Mouse (Mus musculus) midbrain, embryonic 16.5 days (tissue): ENCODE measurements at regions not wholly inside any gene's neighbourhood (a gene's known extent, or its start where the extent isn't known, plus 50 kb on each side); places are given as distances from the start of the nearest gene placed in this dataset.

Experiments used
- ATAC-seq: fragments of 200-750 bp; cut with Nextera tagmentation; 2 replicates; pipeline ENCODE4 v1.8.0; 2017; ENCODE audit warnings: moderate TSS enrichment
- H3K27ac ChIP-seq: fragments of 300-500 bp; sonication (generic); 2 replicates; pipeline ENCODE4 v1.5.1; 2014; ENCODE audit warnings: mild to moderate bottlenecking, low read length, mixed read lengths
- H3K27me3 ChIP-seq: fragments of 300-500 bp; sonication (generic); 2 replicates; pipeline ENCODE4 v1.6.1; 2014; ENCODE audit warnings: low read depth, low read length, mixed read lengths; ENCODE audit not compliant: control insufficient read depth, insufficient read depth
- H3K36me3 ChIP-seq: fragments of 300-500 bp; sonication (generic); 2 replicates; pipeline ENCODE4 v1.6.1; 2014; ENCODE audit warnings: mild to moderate bottlenecking, low read length, moderate library complexity, mixed read lengths; ENCODE audit not compliant: control insufficient read depth, insufficient read depth
- H3K4me1 ChIP-seq: fragments of 300-500 bp; sonication (generic); 2 replicates; pipeline ENCODE4 v1.6.1; 2014; ENCODE audit warnings: mild to moderate bottlenecking, low read length, mixed read lengths; ENCODE audit not compliant: control insufficient read depth, insufficient read depth
- H3K4me2 ChIP-seq: fragments of 300-500 bp; sonication (generic); 2 replicates; pipeline ENCODE4 v1.6.1; 2014; ENCODE audit warnings: mild to moderate bottlenecking, low read length, mixed read lengths
- H3K4me3 ChIP-seq: fragments of 300-500 bp; sonication (generic); 2 replicates; pipeline ENCODE4 v1.5.1; 2014; ENCODE audit warnings: low read depth, mild to moderate bottlenecking, low read length, moderate library complexity, mixed read lengths
- H3K9ac ChIP-seq: fragments of 300-500 bp; sonication (generic); 2 replicates; pipeline ENCODE4 v1.6.1; 2014; ENCODE audit warnings: low read depth, low read length, mixed read lengths
- H3K9me3 ChIP-seq: fragments of 300-500 bp; sonication (generic); replicated peaks from 2 replicates; pipeline ENCODE4 v1.6.1; 2014; ENCODE audit warnings: mild to moderate bottlenecking, low read length, mixed read lengths; ENCODE audit not compliant: control insufficient read depth, poor library complexity, severe bottlenecking
- WGBS: fragments of 180-500 bp; shearing (Covaris S2); extraction: QIAGEN DNeasy Blood & Tissue Kit; methylation state at CpG from one replicate; pipeline ENCODE4 v1.1.7; 2014; 5-methylcytosine and 5-hydroxymethylcytosine counted together

- no peak overlapping the region for H3K4me3 ChIP-seq
- H3K9ac ChIP-seq, result no peak overlapping the region
- H3K4me2 ChIP-seq, result no peak overlapping the region
- WGBS, result 49% methylated on average over 5 of the region's 5 CpGs
- H3K27me3 ChIP-seq, result no peaks in the 10 kb centered on the region
- H3K9me3 ChIP-seq, result no peaks in the 10 kb centered on the region
- no peak overlapping the region for H3K27ac ChIP-seq
- no peaks in the 10 kb centered on the region for H3K36me3 ChIP-seq
- H3K4me1 ChIP-seq, result no peaks in the 10 kb centered on the region
- peak; percentile 81 for ATAC-seq
Observed at GRCm38 (mm10) chr15:25492161-25492746, 78.7 kb upstream of the Basp1 start.

- Histone ChIP-seq H3K4me2 (no peak overlapping the region), H3K9me3 (no peaks in the 10 kb centered on the region), H3K4me1 (peaks cover 5% of the 10 kb centered on the region; the same call in 1 of the 2 replicates), H3K27ac (no peak overlapping the region), H3K36me3 (no peaks in the 10 kb centered on the region), H3K27me3 (no peaks in the 10 kb centered on the region), H3K9ac (no peak overlapping the region), H3K4me3 (no peak overlapping the region)
- ATAC-seq, result no peak
- 73% methylated on average over 8 of the region's 8 CpGs for WGBS
Observed at GRCm38 (mm10) chr15:25494687-25495299, 81.2 kb upstream of the Basp1 start.

GRCm38 (mm10) chr15:25495926-25496644 lies 82.5 kb upstream of the Basp1 start:
- Histone ChIP-seq H3K27me3 (no peaks in the 10 kb centered on the region), H3K4me2 (no peak overlapping the region), H3K36me3 (no peaks in the 10 kb centered on the region), H3K9ac (no peak overlapping the region), H3K4me1 (peaks cover 5% of the 10 kb centered on the region; the same call in 1 of the 2 replicates), H3K27ac (no peak overlapping the region), H3K4me3 (no peak overlapping the region), H3K9me3 (no peaks in the 10 kb centered on the region)
- ATAC-seq, result no peak
- WGBS, result 72% methylated on average over 7 of the region's 7 CpGs

- H3K4me3 ChIP-seq, result no peak overlapping the region
- H3K4me1 ChIP-seq, result peaks cover 5% of the 10 kb centered on the region; the same call in 1 of the 2 replicates
- 73% methylated on average over 1 of the region's 1 CpGs for WGBS
- no peak overlapping the region for H3K27ac ChIP-seq
- no peak for ATAC-seq
- no peak overlapping the region for H3K4me2 ChIP-seq
- no peak overlapping the region for H3K9ac ChIP-seq
- no peaks in the 10 kb centered on the region for H3K27me3 ChIP-seq
- H3K9me3 ChIP-seq, result no peaks in the 10 kb centered on the region
- no peaks in the 10 kb centered on the region for H3K36me3 ChIP-seq
Observed at GRCm38 (mm10) chr15:25497743-25498142, 84.2 kb upstream of the Basp1 start.

- Histone ChIP-seq H3K4me2 (no peak overlapping the region), H3K27me3 (no peaks in the 10 kb centered on the region), H3K9me3 (no peaks in the 10 kb centered on the region), H3K9ac (no peak overlapping the region), H3K27ac (no peak overlapping the region), H3K36me3 (no peaks in the 10 kb centered on the region), H3K4me1 (peaks cover 5% of the 10 kb centered on the region; the same call in 1 of the 2 replicates), H3K4me3 (no peak overlapping the region)
- ATAC-seq, result peak; percentile 57; the same call in 1 of the 2 replicates
- 6% methylated on average over 2 of the region's 2 CpGs for WGBS
Observed at GRCm38 (mm10) chr15:25498422-25498821, 84.9 kb upstream of the Basp1 start.

- no peaks in the 10 kb centered on the region for H3K36me3 ChIP-seq
- H3K27me3 ChIP-seq, result no peaks in the 10 kb centered on the region
- H3K27ac ChIP-seq, result no peak overlapping the region
- H3K4me3 ChIP-seq, result no peak overlapping the region
- H3K9ac ChIP-seq, result no peak overlapping the region
- peaks cover 5% of the 10 kb centered on the region; the same call in 1 of the 2 replicates for H3K4me1 ChIP-seq
- H3K9me3 ChIP-seq, result no peaks in the 10 kb centered on the region
- ATAC-seq, result no peak
- WGBS, result 86% methylated on average over 5 of the region's 5 CpGs
- H3K4me2 ChIP-seq, result no peak overlapping the region
Observed at GRCm38 (mm10) chr15:25502513-25502912, 88.9 kb upstream of the Basp1 start.

- no peak overlapping the region for H3K4me2 ChIP-seq
- ATAC-seq, result no peak; the same call in 1 of the 2 replicates
- H3K27me3 ChIP-seq, result no peaks in the 10 kb centered on the region
- H3K9me3 ChIP-seq, result no peaks in the 10 kb centered on the region
- H3K27ac ChIP-seq, result no peak overlapping the region
- no peak overlapping the region for H3K4me3 ChIP-seq
- H3K9ac ChIP-seq, result no peak overlapping the region
- H3K36me3 ChIP-seq, result no peaks in the 10 kb centered on the region
- 56% methylated on average over 6 of the region's 6 CpGs for whole genome bisulfite sequencing
- H3K4me1 ChIP-seq, result peaks cover 3% of the 10 kb centered on the region; the same call in 1 of the 2 replicates
Observed at GRCm38 (mm10) chr15:25503104-25503503, 89.5 kb upstream of the Basp1 start.

- Histone ChIP-seq H3K4me1 (peaks cover 5% of the 10 kb centered on the region), H3K4me3 (no peak overlapping the region), H3K4me2 (no peak overlapping the region), H3K36me3 (no peaks in the 10 kb centered on the region), H3K27me3 (no peaks in the 10 kb centered on the region), H3K27ac (no peak overlapping the region), H3K9me3 (no peaks in the 10 kb centered on the region), H3K9ac (no peak overlapping the region)
- ATAC-seq, result no peak
- WGBS, result 42% methylated on average over 7 of the region's 7 CpGs
Observed at GRCm38 (mm10) chr15:25509139-25509538, 95.6 kb upstream of the Basp1 start.

GRCm38 (mm10) chr15:25509584-25509983 lies 96.0 kb upstream of the Basp1 start:
- H3K9ac ChIP-seq, result no peak overlapping the region
- no peak overlapping the region for H3K4me3 ChIP-seq
- H3K4me2 ChIP-seq, result no peak overlapping the region
- H3K36me3 ChIP-seq, result no peaks in the 10 kb centered on the region
- WGBS, result 65% methylated on average over 8 of the region's 8 CpGs
- no peak overlapping the region; the same call in 1 of the 2 replicates for H3K27ac ChIP-seq
- peaks cover 5% of the 10 kb centered on the region for H3K4me1 ChIP-seq
- ATAC-seq, result no peak
- no peaks in the 10 kb centered on the region for H3K27me3 ChIP-seq
- no peaks in the 10 kb centered on the region for H3K9me3 ChIP-seq
